Mouse (Mus musculus) c-Kit-negative CD71-positive TER-119-positive erythroid progenitor cells, embryonic 14.5 days (primary cell): ENCODE measurements around the gene S100pbp.
A peak's percentile ranks its signal among the peaks of the same experiment; 100 is the strongest.

Source experiments
- DNase-seq: peaks from one replicate; pipeline ENCODE4 v3.0.0-alpha.2; 2013; ENCODE audit warnings: low read depth, low spot score

Gene S100pbp

DNA sequence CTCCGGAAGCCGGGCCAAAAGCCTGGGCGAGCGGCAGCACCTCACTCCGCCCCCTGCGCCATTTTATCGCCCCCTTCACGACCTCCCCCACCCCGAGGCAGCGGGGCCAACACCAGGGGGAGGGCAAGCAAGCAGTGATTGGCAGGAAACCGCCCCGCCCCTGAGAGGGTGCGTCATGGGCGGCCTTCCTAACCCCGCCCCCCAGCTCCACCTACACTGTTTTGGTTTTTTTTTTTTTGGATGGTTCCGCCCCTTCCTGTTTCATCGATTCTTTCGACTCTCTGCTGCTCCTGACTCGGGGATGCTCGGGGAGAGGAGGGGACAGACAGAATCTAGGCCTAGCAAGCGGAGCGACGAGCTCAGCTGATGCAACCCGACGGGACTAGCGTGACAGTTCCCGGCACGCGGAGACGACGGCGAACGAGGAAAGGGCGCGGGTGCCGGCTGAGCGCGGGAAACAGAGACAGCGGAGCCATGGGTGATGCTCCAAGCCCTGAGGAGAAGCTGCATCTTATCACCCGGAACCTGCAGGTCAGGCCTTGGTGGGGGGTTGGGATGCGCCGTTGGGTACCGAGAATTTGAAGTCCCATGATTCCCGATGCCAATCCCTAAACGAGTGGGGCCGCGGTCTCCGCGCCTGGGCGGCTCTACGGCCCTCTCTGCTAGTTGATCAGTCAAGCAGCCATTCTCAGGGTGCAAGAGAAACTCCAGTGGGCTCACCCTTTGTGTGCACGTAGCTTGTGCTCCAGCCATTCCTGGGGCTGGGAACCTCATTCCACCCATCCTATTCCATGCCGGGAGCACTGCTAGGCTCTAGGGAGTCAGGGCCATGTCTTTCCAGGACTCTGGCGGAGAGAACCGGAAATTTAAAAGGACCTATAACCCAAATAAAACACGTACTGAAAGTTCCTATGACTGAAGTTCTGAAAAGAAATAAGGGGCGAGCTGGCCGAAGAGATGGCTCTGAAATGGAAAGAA lies at the start of gene S100pbp, which contains the start of gene Yars:
Gene S100pbp, minus strand, starts transcription at position 186 of the 978 bp plus-strand sequence.
Gene Yars, plus strand, starts transcription at position 219 of the 978 bp plus-strand sequence.
- peak; percentile 98 for DNase-seq

DNA sequence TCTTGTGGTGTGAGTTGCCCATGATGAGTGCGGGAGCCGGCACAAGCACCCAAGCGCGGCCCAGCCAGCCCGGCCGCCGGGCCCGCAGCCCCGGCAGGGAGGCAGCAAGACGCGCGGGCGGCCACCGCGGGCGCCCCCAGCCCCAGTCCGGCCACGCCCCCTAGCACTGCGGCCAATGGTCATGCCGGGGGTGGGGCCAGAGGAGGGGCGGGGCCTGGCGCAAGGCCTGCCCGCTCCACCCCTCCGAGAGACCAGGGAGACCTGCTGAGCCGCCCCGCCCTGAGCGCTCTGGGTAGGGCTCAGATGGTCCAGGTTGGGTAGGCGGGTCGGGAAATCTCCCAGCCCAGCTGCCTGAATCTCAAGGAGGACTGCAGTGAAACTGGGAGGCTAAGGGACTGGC lies 49.5 kb upstream of the S100pbp start:
- peak; percentile 44 for DNase-seq

GRCm38 (mm10) chr4:129238579-129239016 lies 49.1 kb upstream of the S100pbp start:
- no peak for DNase-seq

DNA sequence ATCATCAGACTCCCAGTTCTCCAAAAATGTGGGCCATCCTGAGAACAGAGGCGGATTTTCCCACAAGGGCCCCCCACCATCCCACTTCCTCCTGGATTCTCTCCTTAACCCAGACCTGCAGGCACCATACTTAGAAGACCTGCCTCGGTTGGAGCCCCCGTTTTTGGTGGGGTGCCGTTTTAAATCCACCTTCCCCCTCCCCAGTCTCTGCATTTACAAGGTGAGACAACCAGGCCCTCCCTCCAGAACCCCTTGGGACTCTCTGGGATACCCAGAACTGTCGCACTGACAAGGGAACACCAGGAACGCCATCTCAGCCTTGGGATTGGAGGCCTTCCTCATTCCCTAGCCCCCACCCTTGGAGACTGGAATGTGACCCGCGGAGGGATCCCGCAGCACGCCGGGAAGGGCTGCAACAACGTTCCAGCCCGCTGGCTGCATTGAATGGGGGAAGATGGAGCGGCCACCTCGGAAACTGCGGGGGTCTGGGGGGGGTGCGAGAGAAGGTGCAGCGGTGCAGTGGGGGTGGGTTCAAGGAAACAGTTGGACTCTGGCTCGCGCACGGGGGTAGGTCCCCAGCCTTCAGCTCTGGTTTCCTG lies 48.4 kb upstream of the S100pbp start:
- DNase-seq: no peak

DNA sequence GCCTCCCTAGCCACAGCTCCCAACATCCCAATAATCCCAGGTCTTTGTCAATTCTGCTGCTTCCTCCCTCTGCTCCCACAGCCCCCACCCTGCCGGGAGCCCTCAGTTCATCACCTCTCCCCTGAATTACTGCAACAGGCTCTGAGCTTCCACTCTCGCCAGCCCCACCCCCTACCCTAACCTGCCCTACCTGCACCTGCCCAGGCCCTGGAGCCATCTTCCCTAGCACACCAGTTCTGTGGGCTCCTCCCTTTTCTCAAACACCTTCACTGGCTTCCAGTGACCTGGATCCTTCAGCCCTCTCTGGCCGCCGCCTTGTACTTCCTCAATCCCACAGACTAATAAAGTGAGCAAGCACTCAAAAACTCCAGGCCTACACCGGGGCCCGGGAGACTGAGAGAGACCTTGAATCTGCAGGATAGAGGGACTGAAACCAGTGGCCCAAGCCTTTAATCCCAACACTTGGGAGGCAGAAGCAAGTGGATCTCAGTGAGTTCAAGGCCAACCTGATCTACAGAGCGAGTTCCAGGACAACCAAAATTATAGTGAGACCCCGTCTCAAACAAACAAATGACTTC lies 46.8 kb upstream of the S100pbp start:
- no peak for DNase-seq

GRCm38 (mm10) chr4:129235147-129235546 lies 45.6 kb upstream of the S100pbp start:
- peak; percentile 54 for DNase-seq

- peak; percentile 42 for DNase-seq
These were observed 45.0 kb upstream of the S100pbp start for GRCm38 (mm10) chr4:129234488-129234887.

DNA sequence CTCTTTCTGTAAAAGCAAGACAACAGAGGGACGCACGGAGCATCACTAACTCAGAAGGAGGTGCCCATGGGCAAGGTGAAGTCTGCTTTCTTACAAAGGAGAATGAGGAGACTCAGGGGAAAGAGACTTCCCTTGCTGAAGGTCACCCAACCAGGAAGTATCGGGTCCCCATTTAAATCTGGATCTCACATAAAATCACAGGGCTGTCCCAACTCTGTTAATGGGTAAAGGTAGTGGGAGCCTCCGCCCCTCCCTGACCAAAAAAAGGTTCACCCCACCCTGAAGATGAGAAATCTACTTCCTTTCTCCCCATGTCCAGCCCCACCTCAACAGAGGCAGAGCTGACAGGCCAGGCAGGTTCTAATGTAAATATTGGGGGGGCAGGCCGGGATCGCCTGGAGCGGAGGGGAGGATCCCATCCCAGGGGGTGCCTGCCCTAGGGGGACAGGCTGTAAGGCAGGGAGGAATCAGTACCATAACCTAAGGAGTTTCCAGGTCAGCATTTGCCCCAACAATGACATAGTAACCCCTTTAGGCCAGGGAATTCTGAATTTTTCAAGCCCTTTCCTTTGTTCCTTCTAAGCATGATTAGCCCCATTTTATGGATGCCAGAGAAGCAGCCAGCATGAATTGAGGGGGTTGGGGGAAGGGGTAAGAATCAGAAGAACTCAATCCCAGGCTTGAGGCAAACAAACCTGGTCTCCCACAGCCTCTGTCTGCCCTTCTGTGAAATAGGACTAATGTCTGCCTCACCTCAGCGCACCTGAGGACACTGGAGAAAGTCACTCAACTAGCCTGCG lies 43.2 kb upstream of the S100pbp start:
- no peak for DNase-seq

GRCm38 (mm10) chr4:129231594-129232450 lies 42.3 kb upstream of the S100pbp start:
- no peak for DNase-seq

- DNase-seq: no peak
These were observed 41.4 kb upstream of the S100pbp start for GRCm38 (mm10) chr4:129230926-129231325.

GRCm38 (mm10) chr4:129227985-129228381 lies 38.5 kb upstream of the S100pbp start:
- no peak for DNase-seq

- DNase-seq: no peak
These were observed 37.9 kb upstream of the S100pbp start for GRCm38 (mm10) chr4:129227170-129227984.

- DNase-seq: no peak
These were observed 37.0 kb upstream of the S100pbp start for GRCm38 (mm10) chr4:129226441-129226963.

GRCm38 (mm10) chr4:129225315-129225714 lies 35.8 kb upstream of the S100pbp start:
- DNase-seq: no peak

GRCm38 (mm10) chr4:129223421-129224281 lies 34.1 kb upstream of the S100pbp start:
- no peak for DNase-seq

- DNase-seq: no peak
These were observed 32.7 kb upstream of the S100pbp start for GRCm38 (mm10) chr4:129222019-129222925.
